Mouse (Mus musculus) cerebellum, adult 2 months (tissue): Measurements from ENCODE around the gene Dclk2. TPM values are rescaled to one million over a fixed set of nuclear protein-coding genes. Genes with fewer than 3 reads are reported as not detected.

Source experiments
- DNase-seq, 2 experiments: peaks; one replicate each; pipeline ENCODE4 v3.0.0; 2021
- H3K27ac ChIP-seq: fragments of 200-500 bp; 2 replicates; pipeline ENCODE4 v1.5.1; 2012; ENCODE audit warnings: low read length, control low read depth, inconsistent platforms; ENCODE audit not compliant: insufficient read depth
- H3K27me3 ChIP-seq: fragments of 200-500 bp; 2 replicates; pipeline ENCODE4 v1.6.1; 2012; ENCODE audit warnings: inconsistent platforms, mild to moderate bottlenecking, low read length, moderate library complexity; ENCODE audit not compliant: control insufficient read depth, insufficient read depth
- H3K4me1 ChIP-seq: fragments of 200-500 bp; 2 replicates; pipeline ENCODE4 v1.6.1; 2011; ENCODE audit warnings: low read length; ENCODE audit not compliant: control insufficient read depth, insufficient read depth
- H3K4me3 ChIP-seq: fragments of 200-500 bp; replicated peaks from 2 replicates; pipeline ENCODE3; 2011; ENCODE audit warnings: mild to moderate bottlenecking, low read depth, low read length, control low read depth; ENCODE audit not compliant: insufficient read depth
- CTCF ChIP-seq: fragments of 200-500 bp; IDR thresholded peaks from 2 replicates; pipeline ENCODE4 v1.5.1; 2011; ENCODE audit warnings: low read depth, mild to moderate bottlenecking, control low read depth, low read length, moderate library complexity, borderline replicate concordance; ENCODE audit not compliant: insufficient read depth
- POLR2A ChIP-seq: fragments of 200-500 bp; IDR thresholded peaks from 2 replicates; pipeline ENCODE4 v1.6.1; 2011; ENCODE audit warnings: low read length, control low read depth, borderline replicate concordance; ENCODE audit not compliant: insufficient read depth
- WGBS: fragments of 180-500 bp; shearing (Covaris S2); methylation state at CpG from one replicate; pipeline ENCODE4 v1.1.7; 2018; 5-methylcytosine and 5-hydroxymethylcytosine counted together
- polyA plus RNA-seq: library from polyadenylated mRNA; depleted of rRNA; stranded (reverse); fragments of >200 nt; gene quantifications from 2 replicates; pipeline ENCODE4 v1.2.3, GENCODE M21; 2012

The Dclk2 gene
- polyA plus RNA-seq, 1 experiment, result 59.5 TPM

DNA sequence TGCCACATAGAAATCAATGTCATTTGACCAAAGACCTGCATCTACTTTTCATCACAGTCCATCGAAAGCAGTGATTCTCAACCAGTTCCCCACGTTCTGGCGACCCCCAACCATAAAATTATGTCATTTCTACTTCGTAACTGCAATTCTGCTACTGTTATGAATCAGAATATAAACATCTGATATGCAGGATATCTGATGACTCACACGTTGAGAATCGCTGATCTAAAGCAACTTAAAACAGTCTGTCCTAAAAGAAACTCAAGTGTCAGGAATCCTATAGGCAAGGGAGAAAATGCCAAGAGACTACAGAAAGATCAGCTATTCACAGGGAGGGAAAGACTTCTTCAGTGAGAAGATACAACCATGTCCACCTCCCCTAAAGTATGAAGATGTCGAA lies 69.5 kb downstream of the Dclk2 start:
- Histone ChIP-seq H3K4me1 (peaks cover 12% of the 10 kb centered on the region), H3K4me3 (peak overlapping the region; percentile 4), H3K27me3 (no peaks in the 10 kb centered on the region), H3K27ac (peak overlapping the region; percentile 23)
- DNase-seq, result no peak
- TF ChIP-seq POLR2A (no peak), CTCF (no peak)
- WGBS, result 50% methylated on average over 7 of the region's 7 CpGs

- peak overlapping the region; percentile 23 for H3K27ac ChIP-seq
- peak overlapping the region; percentile 4 for H3K4me3 ChIP-seq
- H3K27me3 ChIP-seq, result no peaks in the 10 kb centered on the region
- 14% methylated on average over 10 of the region's 10 CpGs for WGBS
- H3K4me1 ChIP-seq, result peaks cover 16% of the 10 kb centered on the region
- TF ChIP-seq POLR2A, result peak; percentile 22; the same call in 1 of the 2 replicates
- no peak for TF ChIP-seq CTCF
- peak; percentile 78 to 88 for DNase-seq
These were observed 70.1 kb downstream of the Dclk2 start for GRCm38 (mm10) chr3:86850394-86851030.

- Histone ChIP-seq H3K4me3 (no peak overlapping the region), H3K27me3 (no peaks in the 10 kb centered on the region), H3K4me1 (peaks cover 12% of the 10 kb centered on the region), H3K27ac (no peak overlapping the region)
- TF ChIP-seq CTCF, result no peak
- no peak for TF ChIP-seq POLR2A
- WGBS, result 91% methylated on average over 2 of the region's 2 CpGs
- no peak for DNase-seq
These were observed 71.3 kb downstream of the Dclk2 start for GRCm38 (mm10) chr3:86849337-86849736.

DNA sequence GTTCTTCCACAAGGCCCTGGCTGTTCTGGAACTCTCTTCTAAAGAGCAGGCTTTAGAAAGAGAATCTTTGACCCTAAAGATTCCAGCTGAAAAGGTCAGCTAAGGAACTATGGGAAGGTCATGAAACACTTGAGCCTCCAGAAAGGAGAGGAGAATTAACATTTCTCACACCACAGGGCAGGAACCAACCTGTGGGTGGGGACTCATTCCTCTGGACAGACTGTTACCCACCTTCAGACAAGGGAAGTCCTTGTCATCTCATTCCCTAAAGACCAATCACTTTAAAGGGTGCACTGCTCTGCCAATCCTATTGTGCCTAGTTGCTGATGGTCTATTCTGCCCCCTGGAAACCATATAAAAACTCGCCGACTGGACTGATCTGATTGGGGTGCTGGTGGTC lies 73.1 kb downstream of the Dclk2 start:
- no peak overlapping the region for H3K27ac ChIP-seq
- H3K4me1 ChIP-seq, result peaks cover 15% of the 10 kb centered on the region; the same call in 1 of the 2 replicates
- 91% methylated on average over 2 of the region's 2 CpGs for WGBS

GRCm38 (mm10) chr3:86846036-86846435 lies 74.6 kb downstream of the Dclk2 start:
- peaks cover 15% of the 10 kb centered on the region; the same call in 1 of the 2 replicates for H3K4me1 ChIP-seq
- no peak for DNase-seq
- TF ChIP-seq POLR2A (no peak), CTCF (no peak)
- H3K4me3 ChIP-seq, result no peak overlapping the region
- H3K27ac ChIP-seq, result no peak overlapping the region
- 59% methylated on average over 4 of the region's 4 CpGs for WGBS
- H3K27me3 ChIP-seq, result no peaks in the 10 kb centered on the region

More for the DNA sequence above, 73.1 kb downstream of the Dclk2 start:
- DNase-seq, result no peak
- no peaks in the 10 kb centered on the region for H3K27me3 ChIP-seq
- no peak overlapping the region for H3K4me3 ChIP-seq
- TF ChIP-seq CTCF, result no peak
- no peak for TF ChIP-seq POLR2A

- DNase-seq, result no peak
- Histone ChIP-seq H3K27me3 (no peaks in the 10 kb centered on the region), H3K27ac (no peak overlapping the region), H3K4me3 (no peak overlapping the region), H3K4me1 (peaks cover 12% of the 10 kb centered on the region; the same call in 1 of the 2 replicates)
- TF ChIP-seq CTCF (no peak), POLR2A (no peak)
- WGBS, result 89% methylated on average over 1 of the region's 1 CpGs
These were observed 75.1 kb downstream of the Dclk2 start for GRCm38 (mm10) chr3:86845578-86845977.

DNA sequence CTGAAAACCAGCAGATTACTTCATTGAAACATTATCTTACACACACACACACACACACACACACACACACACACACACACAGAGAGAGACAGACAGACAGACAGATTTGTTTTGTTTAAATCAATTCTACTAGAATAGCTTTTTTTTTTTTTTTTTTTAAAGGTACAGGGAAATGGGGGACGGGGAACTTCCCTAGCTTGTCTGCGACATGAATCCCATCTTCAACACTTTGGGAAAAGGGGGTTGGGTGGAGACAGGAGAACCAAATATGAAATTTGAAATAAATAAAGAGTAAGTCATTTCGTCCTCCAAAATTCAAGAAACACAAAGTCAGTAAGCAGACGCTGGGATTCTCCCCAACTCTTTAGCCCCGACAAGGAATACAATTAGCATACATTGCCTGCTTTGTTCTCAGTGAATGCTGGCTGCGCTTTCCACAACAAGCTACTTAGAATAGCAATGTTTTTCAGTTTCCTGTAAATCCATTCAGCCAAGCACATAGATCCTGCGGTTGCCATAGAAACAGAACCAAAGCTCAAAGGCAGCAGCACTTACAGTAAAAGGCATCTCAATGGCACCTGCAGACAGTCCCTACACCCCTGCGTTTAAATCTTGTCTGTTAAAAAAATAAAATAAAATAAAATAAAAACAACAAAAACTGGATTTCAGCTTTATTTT lies 75.7 kb downstream of the Dclk2 start:
- Histone ChIP-seq H3K27ac (no peak overlapping the region), H3K27me3 (no peaks in the 10 kb centered on the region), H3K4me3 (no peak overlapping the region), H3K4me1 (peaks cover 13% of the 10 kb centered on the region; the same call in 1 of the 2 replicates)
- DNase-seq, result no peak
- 39% methylated on average over 8 of the region's 8 CpGs for WGBS
- TF ChIP-seq POLR2A, result no peak
- no peak for TF ChIP-seq CTCF

DNA sequence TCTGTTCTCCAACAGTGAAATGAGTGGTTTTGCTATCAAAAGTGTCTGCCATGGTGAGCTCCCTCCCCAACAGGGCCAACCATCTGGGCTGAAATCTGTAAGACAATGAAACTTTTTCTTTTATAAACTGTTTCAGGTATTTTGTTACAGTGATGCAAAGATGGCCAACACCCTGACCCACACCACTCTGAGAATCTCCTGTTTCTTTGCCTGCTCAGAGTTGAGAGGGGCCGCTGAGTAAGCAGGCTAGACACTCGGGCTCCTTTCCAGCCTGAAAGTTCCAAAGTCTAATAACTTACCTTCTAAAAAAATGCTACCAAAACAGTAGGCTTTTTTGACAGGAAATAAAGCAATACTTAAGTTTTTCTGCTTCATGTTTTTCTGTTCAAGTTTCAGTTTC lies 78.2 kb downstream of the Dclk2 start:
- no peak for DNase-seq
- 97% methylated on average over 2 of the region's 2 CpGs for WGBS
- H3K4me3 ChIP-seq, result no peak overlapping the region
- TF ChIP-seq CTCF, result no peak
- no peak for TF ChIP-seq POLR2A
- H3K27ac ChIP-seq, result no peak overlapping the region
- peaks cover 20% of the 10 kb centered on the region; the same call in 1 of the 2 replicates for H3K4me1 ChIP-seq
- no peaks in the 10 kb centered on the region for H3K27me3 ChIP-seq
